Mouse (Mus musculus) forelimb bud, embryonic 11.5 days (tissue): ENCODE results near the gene Iqgap2.

Source experiments
- DNase-seq: peaks from one replicate; pipeline ENCODE4 v3.0.0-alpha.2; 2012; ENCODE audit warnings: low read depth, low spot score

Iqgap2 gene

DNA sequence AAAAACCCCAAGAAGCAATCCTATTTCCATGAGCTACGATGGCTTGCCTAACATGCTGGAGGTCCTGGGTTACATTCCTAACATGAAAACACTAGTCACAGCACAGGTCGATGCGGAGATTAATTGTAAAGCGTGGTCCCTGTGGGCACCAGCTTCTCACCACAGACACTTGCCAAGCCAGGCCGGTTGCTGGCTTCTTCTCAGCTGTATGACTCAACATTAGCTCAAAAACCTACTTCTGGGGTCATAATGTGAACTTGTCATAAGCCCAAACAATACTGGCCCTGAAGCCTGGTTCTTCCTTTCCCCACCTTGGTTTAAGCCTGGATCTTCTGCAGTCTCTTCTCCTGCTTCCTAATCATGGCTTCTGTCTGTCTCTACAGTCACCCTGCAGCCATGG is 306.8 kb downstream of the Iqgap2 start:
- no peak for DNase-seq

DNA sequence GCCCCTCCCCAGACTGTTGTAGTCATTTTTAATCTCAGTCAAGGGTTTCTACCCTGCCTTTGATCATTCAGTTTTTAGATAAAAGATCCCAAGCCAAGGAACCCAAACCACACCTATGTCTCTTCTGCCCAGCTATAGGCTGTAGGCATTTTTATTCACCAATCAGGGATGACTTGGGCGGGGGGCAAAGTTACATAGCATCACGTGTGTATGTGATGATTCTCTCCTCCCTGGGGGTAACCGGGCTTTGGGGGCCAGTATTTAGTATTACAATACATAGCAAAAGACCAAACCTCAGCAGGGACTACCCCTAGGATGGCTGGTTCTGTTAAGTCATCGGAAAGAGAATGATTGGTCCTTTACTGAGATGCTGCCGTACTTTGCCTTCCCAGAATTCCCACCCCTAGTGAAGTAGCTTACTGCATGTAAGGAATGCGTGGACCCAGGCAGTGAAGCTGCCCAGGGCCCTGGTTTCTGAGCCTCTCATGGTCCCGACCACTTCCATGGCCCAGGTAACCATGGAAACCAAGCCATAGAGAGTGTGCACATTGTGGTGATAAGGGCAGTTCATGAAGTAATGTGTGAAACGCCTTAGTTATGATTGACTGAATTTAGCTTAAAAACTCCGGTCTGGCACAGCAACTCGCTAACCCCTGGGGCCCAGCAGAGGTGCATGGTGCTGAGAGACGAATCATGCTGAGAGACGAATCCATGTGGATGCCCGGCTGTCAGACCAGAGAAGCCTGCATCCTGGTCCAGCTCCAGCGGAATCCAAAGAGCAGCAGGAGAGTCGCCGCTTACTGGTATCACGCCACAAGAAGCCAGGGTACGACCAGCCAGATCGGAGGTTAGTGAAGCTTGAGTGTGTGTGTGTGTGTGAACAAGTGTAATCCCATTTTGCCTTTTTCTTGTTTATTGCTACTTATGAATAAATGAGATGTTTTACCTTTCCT is 308.2 kb downstream of the Iqgap2 start:
- DNase-seq: no peak

DNA sequence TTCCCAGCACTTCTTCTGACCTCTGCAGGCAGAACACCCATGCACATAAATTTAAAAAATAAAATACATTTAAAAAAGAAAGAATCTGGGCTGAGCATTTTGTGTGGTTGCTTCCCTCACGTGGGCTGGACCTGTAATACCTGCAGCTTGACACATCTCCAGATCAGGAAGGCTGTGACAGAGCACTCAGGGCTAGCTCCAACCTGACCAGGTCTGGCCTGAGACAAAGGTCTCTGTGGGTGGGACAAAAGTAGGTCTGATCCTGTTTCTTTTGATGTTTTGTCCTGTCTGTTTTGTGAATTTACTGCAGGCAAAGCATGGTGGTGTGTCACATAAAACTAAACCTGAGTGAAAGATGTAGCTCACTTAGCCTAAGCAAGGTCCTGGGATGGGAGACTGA is 309.9 kb downstream of the Iqgap2 start:
- no peak for DNase-seq

- DNase-seq: no peak
Observed at GRCm38 (mm10) chr13:95578016-95578697, 313.6 kb downstream of the Iqgap2 start.
